Mouse (Mus musculus): ENCODE data around the gene Tnni3k. TPM values are rescaled to one million over a fixed set of nuclear protein-coding genes. Genes with fewer than 3 reads are reported as not detected.

Gene Tnni3k
- polyA plus RNA-seq, 1 experiment from 2014 or later = not detected

DNA sequence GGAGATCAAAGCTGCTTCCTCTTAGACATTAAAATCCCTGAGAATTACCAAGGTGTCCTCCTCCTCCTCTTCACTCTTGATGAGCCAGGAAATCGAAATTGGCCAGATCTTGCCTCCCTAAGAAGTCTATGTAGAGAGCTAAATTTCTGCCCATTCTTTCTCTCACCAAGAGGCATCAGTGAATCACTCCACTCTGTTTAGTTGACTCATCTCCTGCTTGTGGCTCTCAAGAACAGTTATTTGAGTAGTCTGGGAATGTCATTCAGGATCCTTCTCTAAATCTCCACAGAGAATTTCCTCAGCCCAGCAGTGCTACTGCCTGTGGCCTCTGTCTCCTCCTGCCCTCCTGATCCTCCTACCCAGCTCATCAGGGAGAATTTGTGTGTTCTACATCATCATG is 139.6 kb downstream of the Tnni3k start:
- H3K9ac ChIP-seq (ENCODE audit: low read length) = no peak overlapping the region
- no peak overlapping the region for H3K4me2 ChIP-seq (ENCODE audit: low read depth)
- H3K27ac ChIP-seq (ENCODE audit: low read depth, low read length) = no peak overlapping the region
- no peaks in the 10 kb centered on the region for H3K36me3 ChIP-seq (ENCODE audit: control insufficient read depth, insufficient read depth, low read length)
- no peaks in the 10 kb centered on the region for H3K9me3 ChIP-seq (ENCODE audit: control insufficient read depth, low read length)
- ATAC-seq (ENCODE audit: insufficient read depth, low FRiP score, low TSS enrichment) (no peak), DNase-seq (ENCODE audit: low spot score) (no peak)
- no peaks in the 10 kb centered on the region for H3K27me3 ChIP-seq (ENCODE audit: control insufficient read depth, insufficient read depth, low read length)
- 83% methylated on average over 1 of the region's 1 CpGs for WGBS
- no peaks in the 10 kb centered on the region for H3K4me1 ChIP-seq (ENCODE audit: control insufficient read depth, insufficient read depth, low read length)
- H3K4me3 ChIP-seq (ENCODE audit: low read depth, low read length) = no peak overlapping the region

DNA sequence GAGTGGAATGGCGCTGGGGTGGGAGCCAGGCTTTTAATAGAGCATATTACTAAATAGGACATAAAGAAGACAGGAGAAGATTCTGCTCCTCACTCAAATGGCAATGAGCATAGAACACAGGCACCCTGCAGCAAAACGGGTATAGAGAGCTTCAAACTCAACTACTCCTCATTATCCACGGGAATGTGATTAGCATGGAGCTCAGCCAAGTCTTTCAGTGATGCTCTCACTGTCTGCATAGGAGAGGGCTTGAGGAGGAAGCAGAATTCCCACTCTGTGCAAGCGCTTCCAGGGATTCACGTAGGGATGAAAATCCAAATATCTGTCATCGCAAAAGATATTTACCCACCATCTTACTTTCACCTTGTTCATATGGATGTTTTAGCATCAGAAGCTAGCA is 141.6 kb downstream of the Tnni3k start:
- no peak overlapping the region for H3K9ac ChIP-seq (ENCODE audit: low read length)
- no peak overlapping the region for H3K4me2 ChIP-seq (ENCODE audit: low read depth)
- WGBS = 80% methylated on average over 6 of the region's 6 CpGs
- H3K27ac ChIP-seq (ENCODE audit: low read depth, low read length) = no peak overlapping the region
- H3K9me3 ChIP-seq (ENCODE audit: control insufficient read depth, low read length) = no peaks in the 10 kb centered on the region
- H3K36me3 ChIP-seq (ENCODE audit: control insufficient read depth, insufficient read depth, low read length) = no peaks in the 10 kb centered on the region
- H3K4me1 ChIP-seq (ENCODE audit: control insufficient read depth, insufficient read depth, low read length) = no peaks in the 10 kb centered on the region
- no peak overlapping the region for H3K4me3 ChIP-seq (ENCODE audit: low read depth, low read length)
- no peaks in the 10 kb centered on the region for H3K27me3 ChIP-seq (ENCODE audit: control insufficient read depth, insufficient read depth, low read length)
- ATAC-seq (ENCODE audit: insufficient read depth, low FRiP score, low TSS enrichment) (no peak), DNase-seq (ENCODE audit: low spot score) (no peak)

DNA sequence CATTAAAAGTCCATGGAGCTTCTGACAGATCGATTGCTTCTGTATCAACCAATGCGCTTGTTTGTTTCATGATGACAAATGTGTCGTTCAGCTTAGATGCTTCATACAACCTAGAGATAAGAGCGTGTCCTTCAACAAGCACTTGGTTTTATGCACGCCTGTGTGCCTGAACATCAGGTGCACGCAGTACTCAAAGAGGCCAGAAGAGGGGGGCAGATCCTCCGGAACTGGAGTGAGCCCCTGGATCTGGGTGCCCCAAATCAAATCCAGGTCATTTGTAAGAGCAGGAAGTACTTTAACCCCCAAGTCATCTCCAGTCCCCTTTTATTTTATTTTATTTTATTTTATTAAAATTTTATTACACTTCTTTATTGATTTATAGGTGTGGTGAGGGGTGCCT is 158.5 kb downstream of the Tnni3k start:
- WGBS = 79% methylated on average over 7 of the region's 7 CpGs
- H3K27ac ChIP-seq (ENCODE audit: low read depth, low read length) = no peak overlapping the region
- H3K36me3 ChIP-seq (ENCODE audit: control insufficient read depth, insufficient read depth, low read length) = no peaks in the 10 kb centered on the region
- no peaks in the 10 kb centered on the region for H3K27me3 ChIP-seq (ENCODE audit: control insufficient read depth, insufficient read depth, low read length)
- no peak for ATAC-seq (ENCODE audit: insufficient read depth, low FRiP score, low TSS enrichment)
- H3K9ac ChIP-seq (ENCODE audit: low read length) = no peak overlapping the region
- no peak for DNase-seq (ENCODE audit: low spot score)
- no peak overlapping the region for H3K4me2 ChIP-seq (ENCODE audit: low read depth)
- no peaks in the 10 kb centered on the region for H3K4me1 ChIP-seq (ENCODE audit: control insufficient read depth, insufficient read depth, low read length)
- no peak overlapping the region for H3K4me3 ChIP-seq (ENCODE audit: low read depth, low read length)
- H3K9me3 ChIP-seq (ENCODE audit: control insufficient read depth, low read length) = no peaks in the 10 kb centered on the region

DNA sequence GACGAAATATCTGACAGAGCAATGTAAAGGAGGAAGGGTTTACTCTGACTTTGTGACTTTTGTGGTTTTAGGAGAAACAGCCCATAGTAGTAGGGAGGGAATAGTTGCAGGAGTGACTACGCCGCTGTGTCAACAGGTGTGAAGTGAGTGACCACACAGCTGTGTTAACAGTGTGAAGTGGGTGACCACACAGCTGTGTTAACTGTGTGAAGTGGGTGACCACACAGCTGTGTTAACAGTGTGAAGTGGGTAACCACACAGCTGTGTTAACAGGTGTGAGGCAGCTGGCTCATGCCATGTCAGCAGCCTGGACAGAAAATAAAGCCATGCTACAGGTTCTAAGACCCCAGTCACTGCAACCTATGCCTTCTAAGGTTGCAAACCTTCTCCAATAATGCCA is 162.0 kb downstream of the Tnni3k start:
- Histone ChIP-seq H3K36me3 (ENCODE audit: control insufficient read depth, insufficient read depth, low read length) (no peaks in the 10 kb centered on the region), H3K4me1 (ENCODE audit: control insufficient read depth, insufficient read depth, low read length) (no peaks in the 10 kb centered on the region), H3K27ac (ENCODE audit: low read depth, low read length) (no peak overlapping the region), H3K4me2 (ENCODE audit: low read depth) (no peak overlapping the region), H3K27me3 (ENCODE audit: control insufficient read depth, insufficient read depth, low read length) (no peaks in the 10 kb centered on the region), H3K4me3 (ENCODE audit: low read depth, low read length) (no peak overlapping the region), H3K9ac (ENCODE audit: low read length) (no peak overlapping the region), H3K9me3 (ENCODE audit: control insufficient read depth, low read length) (no peaks in the 10 kb centered on the region)
- 90% methylated on average over 3 of the region's 3 CpGs for WGBS
- no peak for ATAC-seq (ENCODE audit: insufficient read depth, low FRiP score, low TSS enrichment)
- no peak for DNase-seq (ENCODE audit: low spot score)

DNA sequence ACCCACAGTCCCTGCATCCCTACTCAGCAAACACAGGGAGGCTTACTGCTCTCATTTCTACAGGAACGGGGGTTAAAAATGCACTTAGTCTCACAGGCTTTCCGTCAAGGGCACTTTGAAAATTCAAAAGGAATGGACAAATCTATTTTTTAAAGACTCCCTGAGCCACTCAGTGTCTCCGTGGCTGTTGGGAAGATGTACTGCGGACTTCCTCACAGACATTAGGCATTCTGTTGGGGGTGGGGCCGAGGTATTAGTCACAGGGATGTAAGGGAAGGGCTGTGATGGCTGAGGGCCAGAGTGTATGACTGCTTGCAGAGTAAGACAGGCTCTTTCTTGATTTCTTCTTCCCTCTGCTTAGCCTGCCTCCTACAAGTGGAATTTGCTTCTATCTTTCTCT is 169.8 kb downstream of the Tnni3k start:
- ATAC-seq (ENCODE audit: insufficient read depth, low FRiP score, low TSS enrichment) (no peak), DNase-seq (ENCODE audit: low spot score) (no peak)
- H3K4me3 ChIP-seq (ENCODE audit: low read depth, low read length) = no peak overlapping the region
- 44% methylated on average over 5 of the region's 5 CpGs for WGBS
- no peak overlapping the region for H3K4me2 ChIP-seq (ENCODE audit: low read depth)
- no peaks in the 10 kb centered on the region for H3K27me3 ChIP-seq (ENCODE audit: control insufficient read depth, insufficient read depth, low read length)
- H3K4me1 ChIP-seq (ENCODE audit: control insufficient read depth, insufficient read depth, low read length) = no peaks in the 10 kb centered on the region
- no peak overlapping the region for H3K9ac ChIP-seq (ENCODE audit: low read length)
- no peak overlapping the region for H3K27ac ChIP-seq (ENCODE audit: low read depth, low read length)
- no peaks in the 10 kb centered on the region for H3K36me3 ChIP-seq (ENCODE audit: control insufficient read depth, insufficient read depth, low read length)
- no peaks in the 10 kb centered on the region for H3K9me3 ChIP-seq (ENCODE audit: control insufficient read depth, low read length)

DNA sequence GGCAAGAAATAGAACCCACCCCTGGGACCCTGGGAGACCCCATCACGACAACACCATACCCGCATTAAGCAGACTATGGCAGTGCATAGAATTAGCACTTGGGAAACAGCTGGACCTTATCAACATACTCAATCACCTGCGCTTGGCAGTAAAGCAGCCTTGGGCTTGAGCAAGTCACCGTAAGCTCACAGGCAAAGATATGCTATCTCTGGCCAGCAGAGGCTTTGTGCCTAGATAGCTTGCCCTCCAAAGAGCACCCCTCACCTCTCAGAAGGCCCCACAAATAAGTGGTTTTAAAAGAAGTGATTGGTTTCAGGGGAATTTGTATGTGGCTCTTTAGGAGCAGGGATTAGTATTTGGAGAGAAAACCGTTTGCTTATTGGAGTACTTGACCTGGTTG is 170.2 kb downstream of the Tnni3k start:
- no peak overlapping the region for H3K9ac ChIP-seq (ENCODE audit: low read length)
- no peak overlapping the region for H3K4me2 ChIP-seq (ENCODE audit: low read depth)
- H3K4me3 ChIP-seq (ENCODE audit: low read depth, low read length) = no peak overlapping the region
- H3K36me3 ChIP-seq (ENCODE audit: control insufficient read depth, insufficient read depth, low read length) = no peaks in the 10 kb centered on the region
- DNase-seq (ENCODE audit: low spot score) (no peak), ATAC-seq (ENCODE audit: insufficient read depth, low FRiP score, low TSS enrichment) (no peak)
- no peak overlapping the region for H3K27ac ChIP-seq (ENCODE audit: low read depth, low read length)
- no peaks in the 10 kb centered on the region for H3K4me1 ChIP-seq (ENCODE audit: control insufficient read depth, insufficient read depth, low read length)
- no peaks in the 10 kb centered on the region for H3K9me3 ChIP-seq (ENCODE audit: control insufficient read depth, low read length)
- H3K27me3 ChIP-seq (ENCODE audit: control insufficient read depth, insufficient read depth, low read length) = no peaks in the 10 kb centered on the region
- WGBS = 54% methylated on average over 5 of the region's 5 CpGs

DNA sequence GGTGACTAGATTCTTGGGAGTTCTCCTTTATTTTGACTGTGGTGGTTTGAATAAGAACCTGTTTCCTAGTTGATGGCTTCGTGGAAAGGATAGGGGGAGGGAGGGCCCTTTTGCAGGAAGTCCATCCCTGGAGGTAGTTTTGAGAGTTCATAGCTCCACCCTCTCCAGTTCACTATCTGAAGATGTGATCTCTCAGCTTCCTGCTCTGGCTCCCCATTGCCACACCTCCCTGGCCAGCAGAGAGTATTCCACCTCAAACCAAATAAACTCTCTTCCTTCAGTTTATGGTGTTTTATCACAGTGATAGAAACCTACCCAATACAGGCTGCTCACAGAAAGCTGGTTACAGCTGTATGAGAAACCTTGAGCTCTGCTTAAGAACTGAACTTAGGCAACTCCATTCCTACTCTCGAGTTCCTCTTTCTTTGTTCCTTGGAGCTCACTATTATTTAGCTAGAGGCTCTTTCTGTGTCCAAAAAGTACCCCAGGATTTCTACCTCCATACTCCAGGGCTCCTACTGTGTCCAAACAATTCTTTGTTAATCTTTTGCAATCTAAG is 173.7 kb downstream of the Tnni3k start:
- Histone ChIP-seq H3K9me3 (ENCODE audit: control insufficient read depth, low read length) (no peaks in the 10 kb centered on the region), H3K36me3 (ENCODE audit: control insufficient read depth, insufficient read depth, low read length) (no peaks in the 10 kb centered on the region), H3K4me2 (ENCODE audit: low read depth) (no peak overlapping the region), H3K9ac (ENCODE audit: low read length) (no peak overlapping the region), H3K27ac (ENCODE audit: low read depth, low read length) (no peak overlapping the region), H3K4me3 (ENCODE audit: low read depth, low read length) (no peak overlapping the region), H3K27me3 (ENCODE audit: control insufficient read depth, insufficient read depth, low read length) (no peaks in the 10 kb centered on the region), H3K4me1 (ENCODE audit: control insufficient read depth, insufficient read depth, low read length) (no peaks in the 10 kb centered on the region)
- WGBS = 82% methylated on average over 2 of the region's 2 CpGs
- ATAC-seq (ENCODE audit: insufficient read depth, low FRiP score, low TSS enrichment) = no peak
- DNase-seq (ENCODE audit: low spot score) = no peak

DNA sequence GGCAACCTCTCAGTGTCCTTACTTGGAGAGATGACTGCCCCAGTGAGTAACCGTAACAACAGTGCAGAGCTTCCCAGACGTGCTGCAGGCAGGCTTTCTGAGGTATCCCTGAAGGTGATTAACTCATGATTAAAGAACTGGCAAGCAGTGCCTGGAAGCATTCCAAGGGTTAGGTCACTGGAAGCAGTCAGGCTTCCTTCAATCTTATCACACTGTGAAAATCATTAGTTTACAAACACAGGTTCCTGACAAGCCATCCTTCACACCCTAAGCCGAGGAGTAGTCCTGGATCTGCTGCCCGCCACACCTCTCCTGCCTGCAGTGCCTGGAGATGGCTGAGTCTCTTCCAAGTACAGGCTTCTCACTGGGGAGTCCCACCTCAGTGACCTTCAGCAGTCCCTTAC is 174.7 kb downstream of the Tnni3k start:
- H3K36me3 ChIP-seq (ENCODE audit: control insufficient read depth, insufficient read depth, low read length) = no peaks in the 10 kb centered on the region
- H3K27ac ChIP-seq (ENCODE audit: low read depth, low read length) = no peak overlapping the region
- no peak overlapping the region for H3K4me3 ChIP-seq (ENCODE audit: low read depth, low read length)
- 72% methylated on average over 4 of the region's 4 CpGs for WGBS
- H3K4me1 ChIP-seq (ENCODE audit: control insufficient read depth, insufficient read depth, low read length) = no peaks in the 10 kb centered on the region
- H3K27me3 ChIP-seq (ENCODE audit: control insufficient read depth, insufficient read depth, low read length) = no peaks in the 10 kb centered on the region
- ATAC-seq (ENCODE audit: insufficient read depth, low FRiP score, low TSS enrichment) (no peak), DNase-seq (ENCODE audit: low spot score) (no peak)
- H3K9ac ChIP-seq (ENCODE audit: low read length) = no peak overlapping the region
- no peak overlapping the region for H3K4me2 ChIP-seq (ENCODE audit: low read depth)
- no peaks in the 10 kb centered on the region for H3K9me3 ChIP-seq (ENCODE audit: control insufficient read depth, low read length)

DNA sequence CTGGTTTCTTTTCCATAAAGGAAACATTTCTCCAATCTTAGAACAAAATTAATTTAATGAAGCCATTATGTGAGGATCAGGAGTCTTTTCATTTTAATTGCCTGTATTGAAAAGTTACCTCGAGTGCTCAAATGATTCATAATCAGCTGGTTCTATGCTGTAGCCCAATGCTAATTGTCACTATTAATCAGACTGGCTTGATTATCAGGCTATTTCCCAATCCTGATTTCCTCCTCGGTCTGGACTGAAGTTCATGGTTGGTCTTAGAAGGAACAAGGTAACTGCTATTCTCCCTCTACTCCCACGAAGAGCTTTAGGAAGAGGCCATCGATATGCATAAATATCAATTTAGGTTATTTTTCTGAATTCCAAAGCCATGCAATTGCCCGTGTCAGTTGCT is 175.1 kb downstream of the Tnni3k start:
- Histone ChIP-seq H3K36me3 (ENCODE audit: control insufficient read depth, insufficient read depth, low read length) (no peaks in the 10 kb centered on the region), H3K27ac (ENCODE audit: low read depth, low read length) (no peak overlapping the region), H3K4me3 (ENCODE audit: low read depth, low read length) (no peak overlapping the region), H3K9ac (ENCODE audit: low read length) (no peak overlapping the region), H3K4me2 (ENCODE audit: low read depth) (no peak overlapping the region), H3K27me3 (ENCODE audit: control insufficient read depth, insufficient read depth, low read length) (no peaks in the 10 kb centered on the region), H3K4me1 (ENCODE audit: control insufficient read depth, insufficient read depth, low read length) (no peaks in the 10 kb centered on the region), H3K9me3 (ENCODE audit: control insufficient read depth, low read length) (no peaks in the 10 kb centered on the region)
- DNase-seq (ENCODE audit: low spot score) (no peak), ATAC-seq (ENCODE audit: insufficient read depth, low FRiP score, low TSS enrichment) (no peak)
- 84% methylated on average over 5 of the region's 5 CpGs for WGBS
